Mouse (Mus musculus) NIH3T3 (cell line): ENCODE results near the gene Med13.

Source experiments
- DNase-seq: peaks from one replicate; pipeline ENCODE4 v3.0.0-alpha.2; 2012; ENCODE audit warnings: low read depth

Gene Med13

GRCm38 (mm10) chr11:86356854-86357788 lies at the start of gene Med13:
Med13 (minus strand) TSS chr11:86357602.
- peak; percentile 67 for DNase-seq

DNA sequence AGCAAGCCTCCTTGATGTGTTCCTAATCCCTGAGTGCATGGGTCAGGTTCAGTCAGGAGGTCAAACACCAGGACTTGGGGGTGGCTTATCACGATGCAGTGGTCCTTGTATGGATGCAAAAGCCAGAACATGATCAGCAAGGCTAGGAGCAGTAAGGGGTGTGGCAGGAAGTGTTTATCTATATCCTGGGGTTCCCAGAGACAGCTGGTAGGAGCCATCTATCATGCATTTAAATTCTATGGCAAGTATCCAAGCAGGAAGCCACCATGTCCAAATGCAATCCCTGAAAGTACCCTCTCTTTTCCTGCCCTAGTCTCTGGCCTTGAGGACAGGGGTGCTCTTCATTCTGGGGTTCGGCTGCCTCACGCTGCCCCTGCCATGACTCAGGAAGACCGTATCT lies 47.2 kb upstream of the Med13 start:
- no peak for DNase-seq

DNA sequence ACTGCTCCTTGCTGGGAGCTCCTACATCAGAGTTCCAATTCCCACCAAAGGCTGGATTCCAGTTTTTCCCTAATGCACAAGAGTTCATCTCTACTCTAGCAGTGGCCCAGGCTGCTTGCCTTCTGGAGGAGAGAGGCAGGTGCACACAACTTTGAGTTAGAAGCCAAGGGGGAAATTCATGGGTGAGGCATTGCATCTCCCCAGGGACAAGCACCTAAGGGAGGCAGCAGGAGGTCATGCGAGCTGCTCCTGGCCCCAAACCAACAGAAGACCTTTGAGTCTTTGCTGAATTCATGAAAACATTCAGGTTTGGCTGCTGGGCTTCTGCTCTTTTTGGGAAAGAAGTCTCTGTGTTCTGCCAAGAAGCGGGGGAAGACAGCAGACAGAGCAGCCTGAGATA lies 46.4 kb upstream of the Med13 start:
- DNase-seq, result no peak

- no peak for DNase-seq
Observed at GRCm38 (mm10) chr11:86399241-86400107, 42.1 kb upstream of the Med13 start.

GRCm38 (mm10) chr11:86396950-86397594 lies 39.7 kb upstream of the Med13 start:
- DNase-seq, result no peak

DNA sequence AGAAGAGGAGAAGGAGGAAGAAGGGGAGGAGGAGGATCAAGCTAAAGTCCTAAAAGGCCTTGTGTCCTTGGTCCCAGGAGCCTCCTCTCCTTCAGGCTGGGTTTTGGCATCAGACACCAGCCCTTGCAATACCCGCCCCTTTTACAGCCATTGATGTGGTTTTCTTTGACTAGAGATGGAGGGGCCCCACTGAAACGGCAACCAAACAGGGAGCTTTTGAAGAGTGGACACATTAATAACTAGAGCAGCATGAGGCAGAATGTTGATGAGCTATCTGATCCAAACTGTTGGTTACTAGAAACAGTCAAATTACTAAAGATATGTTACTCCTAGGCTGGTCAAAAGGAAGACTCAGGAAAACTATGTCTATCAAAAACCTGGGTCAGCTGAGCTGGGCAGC lies 39.1 kb upstream of the Med13 start:
- no peak for DNase-seq

- peak; percentile 92 for DNase-seq
Observed at GRCm38 (mm10) chr11:86395513-86396125, 38.2 kb upstream of the Med13 start.

- no peak for DNase-seq
Observed at GRCm38 (mm10) chr11:86395100-86395499, 37.7 kb upstream of the Med13 start.

DNA sequence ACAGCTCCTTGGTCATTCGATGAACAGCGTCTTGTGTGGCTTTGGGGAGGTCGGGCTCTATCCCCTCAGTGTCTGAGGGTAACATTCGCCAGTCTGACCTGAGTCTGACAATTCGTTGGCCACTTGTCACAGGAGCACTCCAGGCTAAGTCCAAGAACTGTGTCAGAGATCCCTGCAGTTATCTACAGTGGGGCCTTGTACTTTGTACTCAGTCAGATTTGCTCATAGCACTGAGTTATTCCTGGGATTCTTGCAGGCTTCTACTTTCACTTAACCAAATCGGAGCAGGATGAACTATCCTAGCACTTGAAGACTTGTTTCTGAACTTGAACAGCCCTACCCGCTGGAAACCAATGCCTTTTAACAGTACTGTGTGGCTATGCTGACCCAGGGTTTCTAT lies 34.3 kb upstream of the Med13 start:
- no peak for DNase-seq

DNA sequence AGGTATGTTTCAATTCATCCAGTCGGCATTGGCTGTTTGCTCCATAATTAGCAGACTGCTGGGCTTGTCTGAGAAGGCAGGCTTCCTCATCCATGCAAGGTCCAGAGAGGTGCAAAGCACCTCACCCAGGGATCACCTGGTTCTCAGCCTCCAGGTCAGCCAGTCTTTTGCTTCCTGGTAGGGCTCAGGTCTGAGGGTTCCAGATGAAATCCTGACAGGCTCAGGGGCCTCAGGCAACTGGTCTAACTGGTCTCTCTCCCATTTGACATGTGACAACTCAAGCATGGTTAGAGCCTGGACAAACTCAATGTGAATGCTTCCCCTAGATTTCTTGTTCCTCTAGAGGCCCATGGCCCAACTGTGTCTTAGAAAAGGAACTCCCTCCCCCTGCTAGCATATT lies 32.9 kb upstream of the Med13 start:
- DNase-seq, result no peak

DNA sequence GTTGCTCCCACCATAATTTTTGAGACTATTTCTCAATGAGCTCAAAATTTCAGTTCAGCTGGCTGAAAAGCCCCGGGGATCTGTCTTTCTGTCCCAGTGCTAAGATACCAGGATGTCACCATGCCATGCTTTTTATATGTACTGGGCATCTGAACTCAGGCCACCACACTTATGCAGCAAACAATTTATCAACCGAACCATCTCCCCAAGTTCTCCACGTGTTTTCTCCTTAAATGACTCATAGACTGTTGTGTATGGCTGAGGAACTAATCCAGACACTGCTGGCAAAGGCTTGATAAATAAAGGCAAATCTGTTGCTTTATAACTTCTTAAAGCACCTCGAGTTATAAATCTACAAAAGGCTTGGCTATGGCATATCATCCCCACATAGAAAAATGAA lies 32.1 kb upstream of the Med13 start:
- peak; percentile 57 for DNase-seq

- DNase-seq, result peak; percentile 56
Observed at GRCm38 (mm10) chr11:86388821-86389480, 31.5 kb upstream of the Med13 start.

DNA sequence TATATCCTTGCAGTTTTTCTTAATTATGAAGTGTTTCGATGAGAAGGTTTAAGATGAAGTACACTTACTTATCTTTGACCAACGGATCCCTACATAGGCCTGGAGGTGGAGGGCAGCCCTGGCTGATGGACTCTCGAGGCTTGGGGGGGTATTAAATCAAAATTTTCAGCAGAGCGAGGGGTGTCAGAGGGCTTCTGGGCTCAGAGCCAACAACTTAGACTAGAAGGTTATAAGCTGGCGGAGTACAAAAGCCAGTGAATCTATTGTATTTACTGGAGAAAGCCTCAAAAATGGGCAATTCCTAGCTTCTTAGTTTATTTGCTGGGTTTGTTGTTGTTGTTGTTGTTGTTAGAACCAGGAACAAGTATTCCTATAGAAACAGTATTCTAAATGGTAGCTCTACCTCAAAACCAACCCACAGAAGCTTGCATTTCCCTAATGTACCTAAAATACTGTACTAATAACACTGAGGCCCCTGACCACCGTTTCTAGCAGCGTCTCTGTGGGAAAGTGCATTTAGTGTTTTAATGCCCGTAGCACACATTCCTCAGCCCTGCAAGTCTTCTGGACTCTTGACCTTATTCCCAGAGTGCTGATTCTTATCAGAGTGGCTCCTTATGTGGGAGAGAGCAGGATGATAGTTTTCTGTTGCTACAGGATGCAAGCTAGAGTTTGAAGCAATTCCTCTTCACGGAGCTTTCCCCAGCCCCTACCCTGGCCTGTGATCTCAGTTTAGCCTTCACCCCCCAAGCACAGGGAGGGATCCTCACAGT lies 29.9 kb upstream of the Med13 start:
- no peak for DNase-seq

- no peak for DNase-seq
Observed at GRCm38 (mm10) chr11:86386576-86386975, 29.2 kb upstream of the Med13 start.

GRCm38 (mm10) chr11:86385710-86386282 lies 28.4 kb upstream of the Med13 start:
- DNase-seq, result no peak

- no peak for DNase-seq
Observed at GRCm38 (mm10) chr11:86384141-86384540, 26.7 kb upstream of the Med13 start.

DNA sequence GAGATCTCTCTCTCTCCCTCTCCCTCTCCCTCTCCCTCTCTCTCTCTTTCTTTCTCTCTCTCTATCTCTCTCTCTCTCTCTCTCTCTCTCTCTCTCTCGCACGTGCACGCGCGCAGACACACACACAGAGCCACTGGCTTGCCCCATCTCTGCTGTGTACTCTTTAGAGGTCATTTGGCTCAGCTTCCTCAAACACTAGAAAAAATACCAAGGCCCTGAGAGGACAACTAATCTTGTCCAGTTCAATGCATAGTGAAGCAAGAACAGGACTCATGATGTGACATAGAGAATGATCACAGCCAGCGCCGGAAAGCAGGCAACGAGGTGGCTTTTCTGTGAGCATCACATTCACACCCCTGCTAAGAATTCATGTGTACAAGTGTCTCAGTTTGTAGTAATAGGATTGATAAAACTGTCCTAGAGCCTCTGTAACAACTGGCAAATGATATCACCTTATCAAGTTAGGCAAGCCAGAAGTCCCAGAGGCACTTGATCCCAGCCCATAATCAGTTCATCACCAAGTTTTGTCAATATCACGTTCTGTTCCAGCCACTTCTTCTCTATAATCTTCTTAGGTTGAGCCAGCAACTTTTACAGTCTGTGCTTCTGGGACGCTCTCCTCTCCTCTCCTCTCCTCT lies 25.2 kb upstream of the Med13 start:
- DNase-seq, result no peak

- DNase-seq, result peak; percentile 91
Observed at GRCm38 (mm10) chr11:86381478-86382091, 24.2 kb upstream of the Med13 start.

- DNase-seq, result peak; percentile 86
Observed at GRCm38 (mm10) chr11:86380521-86381238, 23.3 kb upstream of the Med13 start.
